Mouse (Mus musculus): Measurements from ENCODE around the gene Fam171b.

DNA sequence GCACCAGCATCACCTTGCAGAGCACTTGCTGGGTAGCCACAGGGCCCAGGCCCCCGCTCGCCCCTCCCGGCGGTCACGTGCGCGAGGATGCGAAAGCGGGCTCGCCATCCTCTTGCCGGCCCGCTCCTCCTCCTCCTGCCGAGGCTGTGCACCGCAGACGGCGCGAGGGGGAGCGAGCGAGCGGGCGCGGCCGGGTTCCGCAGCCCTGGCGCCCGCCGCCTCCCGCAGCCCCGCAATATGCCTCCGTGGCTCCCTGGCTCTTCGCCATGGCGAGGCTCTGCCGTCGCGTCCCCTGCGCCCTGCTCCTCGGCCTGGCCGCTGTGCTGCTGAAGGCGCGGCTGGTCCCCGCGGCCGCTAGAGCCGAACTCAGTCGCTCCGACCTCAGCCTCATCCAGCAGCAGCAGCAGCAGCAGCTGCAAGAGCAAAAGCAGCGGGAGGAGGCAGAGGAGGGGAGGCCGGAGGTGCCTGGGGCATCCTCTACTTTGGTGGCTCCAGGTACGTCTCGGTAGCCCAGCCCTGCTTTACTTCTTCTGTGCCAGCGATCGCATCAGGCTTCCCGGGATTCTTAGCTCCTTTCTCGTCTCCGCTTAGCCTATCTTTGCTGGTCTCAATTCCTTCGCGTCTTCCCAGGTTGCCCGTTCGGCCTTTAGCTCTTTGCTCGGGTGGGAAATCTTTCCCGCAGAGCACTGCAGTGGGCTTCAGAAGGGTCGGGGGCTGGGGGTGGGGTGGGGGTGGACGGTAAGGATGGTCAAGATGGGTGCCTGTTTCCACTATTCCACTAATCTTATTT is at the start of gene Fam171b:
- TF ChIP-seq POLR2A (IDR thresholded peaks at IDR 0.05; ENCODE audit: insufficient read depth, low read length) (no peak), CTCF (IDR thresholded peaks at IDR 0.05; ENCODE audit: low read depth, low read length) (no peak)

Measured in ES-Bruce4 (cell line).